Mouse (Mus musculus) CD4-positive helper T cell, adult 2 months (primary cell): ENCODE results near the gene Cfap36.

Source experiments
- DNase-seq: peaks from one replicate; pipeline ENCODE4 v3.0.0-alpha.2; 2012; ENCODE audit warnings: low read depth, missing footprints, low spot score

The Cfap36 gene

DNA sequence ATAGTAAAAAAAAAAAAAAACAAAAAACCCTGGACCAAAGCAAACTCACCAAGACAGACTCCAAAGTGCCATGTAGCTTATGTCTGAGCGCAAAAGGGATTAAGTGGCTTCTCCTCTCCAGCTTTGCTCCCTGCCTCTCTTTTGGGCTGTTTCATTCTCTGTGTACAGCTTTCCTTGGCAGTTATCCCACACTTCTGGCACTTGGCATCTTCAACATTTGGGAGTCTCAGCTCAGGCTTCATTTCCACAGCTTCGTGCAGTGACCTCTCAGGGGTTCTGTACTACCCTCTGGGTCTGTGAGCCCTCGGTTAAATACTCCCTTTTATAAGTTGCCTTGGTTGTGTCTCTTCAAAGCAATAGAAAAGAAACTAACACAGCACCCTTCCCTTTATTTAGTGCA lies 66.6 kb downstream of the Cfap36 start:
- DNase-seq: no peak

GRCm38 (mm10) chr11:29179319-29179718 lies 67.9 kb downstream of the Cfap36 start:
- no peak for DNase-seq

DNA sequence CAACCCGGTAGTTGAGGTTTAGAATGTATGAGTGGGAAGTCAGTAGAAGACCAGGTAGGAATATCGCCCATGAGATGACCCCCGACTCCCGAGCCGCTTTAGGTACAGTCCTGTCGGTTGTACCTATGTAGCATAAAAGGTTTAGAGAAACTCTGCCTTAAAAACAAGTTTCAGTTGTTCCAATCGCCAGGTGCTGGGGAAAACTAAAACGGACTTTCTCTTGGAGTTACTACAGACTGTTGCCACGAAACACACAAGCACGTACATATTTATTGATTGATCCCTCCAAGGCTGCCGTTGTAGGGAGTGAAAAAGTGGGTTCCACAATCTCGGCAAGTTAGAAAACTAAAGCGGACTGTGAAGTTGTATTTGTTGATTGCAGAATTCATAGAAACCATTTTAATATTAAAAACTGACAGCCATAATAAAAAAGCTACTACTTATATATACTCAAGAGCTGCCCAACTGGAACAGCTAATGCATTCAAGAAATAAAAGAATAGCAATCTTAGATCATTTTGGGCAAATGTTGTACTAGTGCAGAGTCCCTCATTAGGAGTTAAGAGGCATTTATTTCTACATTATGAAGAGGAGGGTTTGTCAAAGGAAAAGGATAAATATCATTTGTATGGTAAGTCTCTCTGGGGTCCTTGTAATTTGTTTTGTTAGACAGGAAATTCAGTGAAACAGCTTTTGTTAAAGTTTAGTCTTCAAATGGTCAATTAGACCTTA lies 73.3 kb downstream of the Cfap36 start:
- DNase-seq: no peak

- peak; percentile 80 for DNase-seq
Measured at GRCm38 (mm10) chr11:29173125-29173631, 74.0 kb downstream of the Cfap36 start.

DNA sequence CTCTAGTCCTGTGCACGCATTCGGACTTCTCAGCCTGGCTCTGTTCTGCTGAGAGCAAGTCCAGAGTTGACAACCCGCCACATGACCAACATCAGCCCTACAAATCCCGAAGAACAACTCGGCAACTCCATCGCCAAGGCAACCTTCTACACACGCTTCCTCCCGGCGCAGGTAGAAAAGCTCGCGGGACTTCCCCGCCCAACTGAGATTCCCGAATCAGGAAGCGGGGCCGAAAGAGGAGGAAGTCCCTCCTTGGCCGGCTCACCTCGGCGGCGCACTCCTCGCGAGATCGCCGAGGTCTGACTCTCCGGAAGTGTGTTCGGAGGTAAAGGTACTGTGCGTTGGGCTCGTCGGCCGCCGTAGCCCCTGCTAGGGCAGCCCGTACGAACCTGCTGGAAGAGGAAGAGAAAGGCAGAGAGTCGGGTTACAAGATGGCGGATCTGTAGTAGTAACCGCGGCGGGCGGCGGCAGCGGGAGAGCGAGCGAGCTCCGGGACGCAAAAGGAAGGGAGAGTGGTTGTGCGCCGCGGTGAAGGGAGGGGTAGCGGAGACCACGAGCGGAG lies 74.6 kb downstream of the Cfap36 start, which contains the start of gene Ppp4r3b:
Gene Ppp4r3b, plus strand, starts transcription at position 328 of the 562 bp plus-strand sequence.
- DNase-seq: peak; percentile 99

GRCm38 (mm10) chr11:29171959-29172391 lies 75.2 kb downstream of the Cfap36 start:
- DNase-seq: peak; percentile 82
